Mouse (Mus musculus) thymus, postnatal 14 days (tissue): ENCODE data around the gene Thsd7a.

Experiments used
- DNase-seq: peaks from one replicate; pipeline ENCODE4 v3.0.0; 2021

Gene Thsd7a

DNA sequence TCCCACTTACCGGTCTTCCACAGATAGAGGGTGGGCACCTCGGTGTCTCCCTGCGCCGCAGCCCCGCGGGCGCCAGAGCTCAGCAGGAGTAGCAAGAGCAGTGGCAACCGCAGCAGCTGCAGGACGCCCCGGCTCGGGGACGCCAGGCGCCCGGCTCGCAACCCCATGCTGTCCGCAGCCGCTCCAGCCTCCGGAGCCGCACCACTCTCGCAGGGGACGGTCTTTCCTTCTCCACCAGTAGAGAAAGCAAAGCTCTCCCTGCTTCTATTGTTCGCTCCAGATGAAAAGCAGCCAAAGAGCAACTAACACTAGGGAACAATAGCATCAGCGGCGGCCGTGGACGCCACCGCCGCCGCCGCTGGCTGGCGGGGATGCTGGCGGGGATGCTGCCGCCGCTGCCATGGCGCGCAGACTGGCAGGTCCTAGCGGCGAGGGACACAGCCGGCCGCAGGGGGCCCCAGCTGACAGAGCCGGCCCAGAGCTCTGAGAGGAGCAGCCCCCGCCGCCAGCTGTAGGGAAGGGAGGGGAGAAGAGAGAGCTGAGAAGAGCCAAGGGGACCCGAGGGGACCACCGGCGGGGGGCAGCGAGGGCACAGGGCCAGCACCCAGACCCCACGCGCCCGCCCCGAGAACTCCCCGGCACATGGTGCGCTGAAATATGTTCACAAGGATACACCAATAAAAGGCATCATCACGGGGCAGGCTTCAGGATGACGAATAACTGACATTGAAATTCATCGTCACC, at the start of gene Thsd7a:
TSS of gene Thsd7a (minus strand) at position 624 of the 744 bp plus-strand sequence.
- no peak for DNase-seq

DNA sequence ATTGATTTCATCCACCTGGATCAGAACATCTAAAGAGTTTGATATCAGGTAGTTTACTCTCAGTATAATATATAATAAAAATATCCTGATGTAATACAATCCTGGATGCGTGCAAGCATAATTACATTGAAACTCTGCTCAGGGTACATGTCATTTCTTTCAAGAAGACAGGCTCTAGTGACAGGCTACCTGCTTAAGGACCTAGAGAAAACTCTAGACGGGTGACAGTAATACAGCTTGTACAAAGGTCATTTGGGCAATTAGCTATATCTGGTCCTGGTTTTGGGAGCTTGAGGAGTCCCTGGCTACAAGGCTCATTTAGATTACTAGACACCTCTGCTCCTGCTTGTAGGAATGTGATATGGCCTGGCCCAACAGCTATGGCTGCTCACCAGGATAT, 37.9 kb upstream of the Thsd7a start:
- DNase-seq: no peak

DNA sequence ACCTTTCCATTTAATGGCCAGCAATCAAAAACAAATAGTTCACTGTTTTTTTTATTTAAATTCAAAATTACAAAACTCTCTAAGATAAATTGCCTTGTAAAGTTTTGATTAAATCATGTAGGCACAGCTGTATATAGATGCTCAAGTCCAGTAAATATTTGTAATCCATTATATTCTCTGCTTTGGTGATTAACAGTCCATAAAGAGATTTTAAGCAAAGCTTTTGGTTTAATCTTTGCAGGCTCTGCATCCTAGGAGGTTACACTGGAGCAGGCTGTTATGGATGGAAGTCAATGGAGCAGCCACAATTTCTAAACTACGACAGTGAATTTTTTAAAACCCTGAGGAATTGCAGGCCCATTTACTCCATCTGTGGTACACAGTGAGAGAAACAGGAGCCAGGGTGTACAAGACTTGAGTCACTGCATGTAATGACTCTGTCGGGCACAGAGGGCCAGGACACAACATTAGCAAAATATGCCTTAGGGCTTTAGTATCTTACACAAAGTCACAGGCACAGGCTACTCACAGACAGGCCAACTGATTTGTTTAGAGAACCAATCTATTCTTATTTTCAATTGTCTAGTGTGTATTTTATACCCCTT, 37.3 kb upstream of the Thsd7a start:
- DNase-seq: no peak

DNA sequence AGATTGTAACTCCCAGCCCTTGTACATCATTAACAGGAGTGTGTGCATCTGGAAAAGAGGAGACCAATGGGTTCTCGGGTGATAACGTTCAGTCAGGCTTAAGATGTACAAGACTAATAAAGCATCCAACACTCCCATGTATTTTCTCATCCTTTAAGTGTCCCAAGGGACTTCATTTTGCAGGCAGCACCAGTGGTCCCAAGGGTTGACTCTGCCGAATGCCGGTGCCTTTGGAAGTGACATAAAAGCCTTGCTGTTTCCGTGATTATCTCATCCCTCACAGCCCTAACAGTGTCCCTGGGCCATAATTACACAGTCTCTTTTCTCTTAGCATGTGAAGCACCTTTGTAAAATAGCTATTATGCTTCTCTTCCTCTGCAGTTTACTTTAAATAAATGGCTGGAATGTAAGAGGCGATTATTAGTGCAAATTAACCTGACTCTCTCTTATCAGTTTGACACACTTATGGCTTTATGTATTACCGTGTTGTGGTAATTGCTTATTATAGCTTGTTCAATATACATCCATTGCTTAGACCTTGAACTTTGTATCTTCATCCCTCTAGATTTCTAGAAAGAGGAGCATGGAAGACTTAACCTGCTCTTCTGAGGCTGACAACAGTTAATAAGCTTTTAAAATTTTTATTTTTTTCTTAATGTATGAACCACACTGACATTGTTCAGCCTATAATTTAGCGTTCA, 35.9 kb upstream of the Thsd7a start:
- no peak for DNase-seq

DNA sequence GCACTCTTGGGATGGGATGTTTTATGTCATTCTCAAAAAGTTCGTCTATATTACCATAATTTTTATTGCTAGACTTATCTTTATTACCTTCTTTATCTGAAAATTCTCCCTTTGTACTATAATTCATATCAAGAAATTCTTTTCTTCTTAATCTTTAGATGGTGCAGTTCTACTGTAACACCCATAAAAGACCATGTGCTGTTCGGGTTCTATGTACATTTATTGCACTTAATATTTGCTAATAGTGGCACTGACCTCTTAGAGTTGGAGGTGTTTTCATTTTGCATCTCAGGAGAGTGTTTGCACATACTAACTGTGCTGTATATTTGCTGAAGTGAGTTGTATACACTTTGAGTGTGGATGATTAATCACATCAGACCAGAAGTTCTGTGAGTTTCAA, 23.6 kb upstream of the Thsd7a start:
- no peak for DNase-seq

DNA sequence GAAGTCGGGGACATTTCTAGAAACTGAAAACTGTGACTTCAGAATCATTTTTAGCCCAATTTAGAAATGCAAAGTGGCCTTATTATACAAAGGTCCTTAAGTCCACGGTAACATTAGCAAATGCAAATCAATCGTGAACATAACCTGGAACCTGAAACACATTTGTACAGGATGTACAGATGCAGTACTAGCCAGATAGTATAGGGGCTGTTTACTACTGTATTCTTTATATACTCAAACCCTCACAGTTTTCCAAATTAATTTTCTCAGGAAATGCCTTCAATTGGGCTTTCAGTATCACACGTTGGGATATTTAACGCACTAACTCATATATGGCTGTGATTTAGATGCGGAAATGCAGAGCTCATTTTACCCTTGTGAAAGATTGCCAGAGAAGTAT, 16.0 kb upstream of the Thsd7a start:
- DNase-seq: no peak

DNA sequence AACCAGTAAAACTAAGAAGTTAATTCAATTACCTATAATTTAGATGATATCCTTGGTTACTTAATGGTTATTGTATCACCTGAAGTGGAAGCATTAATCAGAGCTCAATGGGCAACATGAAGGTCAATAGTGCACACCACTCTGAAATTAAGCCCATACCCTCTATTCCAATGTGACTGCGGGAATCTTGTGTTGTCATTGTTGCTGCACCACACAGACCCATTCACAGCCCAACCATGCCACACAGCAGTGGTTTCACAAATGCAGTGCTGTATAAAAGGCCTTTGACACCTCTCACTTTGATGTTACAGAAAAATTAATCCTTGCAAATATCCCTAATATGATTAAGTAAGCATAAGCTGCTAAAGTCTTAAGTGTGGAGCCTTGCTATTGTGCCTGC, 15.4 kb upstream of the Thsd7a start:
- no peak for DNase-seq

DNA sequence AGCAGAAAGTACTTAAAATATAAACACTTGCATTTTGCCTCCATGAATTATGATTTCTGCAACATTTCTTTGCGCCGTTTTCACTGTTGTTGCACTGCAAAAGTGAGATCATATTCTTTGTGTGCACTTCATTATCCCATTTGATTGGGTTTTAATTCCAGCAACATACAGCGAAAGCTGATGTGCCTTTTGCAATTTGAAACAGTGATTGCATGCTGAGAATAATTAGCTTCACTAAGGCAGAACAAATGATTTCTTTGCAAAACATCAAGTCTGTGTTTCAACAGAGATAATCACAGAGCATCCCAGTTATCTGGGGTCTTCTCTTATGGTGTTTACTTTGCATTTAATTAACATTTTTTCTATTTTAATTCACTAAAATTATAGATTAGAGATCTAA, 14.6 kb upstream of the Thsd7a start:
- no peak for DNase-seq

DNA sequence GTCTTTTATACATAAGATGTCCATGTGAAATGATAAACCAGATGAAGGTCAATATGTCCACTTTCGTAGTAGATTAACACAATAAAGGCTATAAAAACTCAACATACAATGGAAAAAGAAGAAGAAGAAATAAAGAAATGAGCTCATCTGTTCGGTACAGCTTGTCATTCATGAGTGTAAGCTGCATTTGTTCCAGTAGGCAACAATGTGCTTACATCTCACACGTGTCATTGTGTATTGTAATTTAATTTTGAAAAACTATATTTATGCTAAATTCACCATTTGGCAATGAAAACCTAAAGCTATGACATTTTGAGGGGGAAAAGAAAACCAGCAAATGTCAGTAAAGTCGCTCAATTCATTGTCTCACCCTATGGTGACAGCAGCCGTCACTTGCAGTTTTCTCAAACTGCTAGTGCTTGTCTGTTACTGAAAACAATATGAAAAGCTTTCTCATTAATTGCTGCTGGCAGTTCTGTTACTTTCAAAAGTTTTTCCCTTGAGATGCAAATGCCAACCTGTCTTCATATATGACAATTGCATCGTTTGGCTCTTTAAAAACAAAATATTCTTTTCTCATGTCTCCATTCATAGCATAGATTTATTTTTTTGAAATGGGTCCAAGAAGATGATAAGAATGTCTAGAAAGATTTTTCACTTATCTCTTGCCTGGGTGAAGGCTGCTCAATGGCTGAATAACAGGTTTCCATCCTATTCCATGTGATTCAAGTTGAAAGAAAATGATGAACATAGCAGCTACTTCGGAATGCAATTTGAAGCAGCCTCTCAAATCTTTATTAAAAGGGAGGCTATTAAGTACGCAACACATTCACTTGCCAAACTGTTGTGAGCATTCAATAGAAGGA, 10.4 kb upstream of the Thsd7a start:
- DNase-seq: no peak

DNA sequence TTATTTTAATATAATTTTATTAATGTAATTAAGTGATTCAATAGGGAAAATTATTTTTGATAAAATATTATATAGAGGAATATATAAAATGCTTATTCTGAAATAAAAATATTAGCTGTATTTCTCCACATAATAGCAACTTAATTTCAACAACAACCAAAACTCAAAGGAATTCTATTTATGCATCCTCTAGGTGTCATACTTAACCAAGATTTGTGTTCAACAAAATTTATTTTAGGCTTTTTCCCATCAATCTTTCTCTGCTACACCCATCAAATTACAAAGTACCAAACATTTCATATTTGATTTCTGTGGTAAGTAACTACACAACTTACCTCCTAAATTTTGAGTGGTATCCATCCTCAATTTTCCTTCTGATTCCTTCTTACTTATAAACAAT, 3.1 kb upstream of the Thsd7a start:
- no peak for DNase-seq

DNA sequence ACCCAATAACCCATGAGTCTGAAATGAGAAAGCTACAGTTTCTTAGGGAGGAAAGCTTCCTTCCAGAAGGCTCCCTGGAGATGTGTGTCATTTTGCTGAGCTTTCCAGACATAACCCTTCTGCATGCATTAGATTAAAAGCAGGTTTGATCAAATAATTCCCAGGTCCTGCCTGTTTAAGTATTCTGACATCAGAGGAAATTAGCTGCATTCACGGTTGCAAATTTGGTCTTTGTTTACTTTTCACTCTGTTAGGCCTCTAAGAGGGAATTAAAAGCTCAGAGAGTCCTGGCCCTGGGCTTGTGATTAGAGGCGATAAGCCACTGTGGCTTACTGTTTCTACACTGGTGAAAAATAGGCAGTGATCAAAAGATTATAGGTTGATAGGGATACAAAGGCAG, 1.2 kb upstream of the Thsd7a start:
- no peak for DNase-seq

DNA sequence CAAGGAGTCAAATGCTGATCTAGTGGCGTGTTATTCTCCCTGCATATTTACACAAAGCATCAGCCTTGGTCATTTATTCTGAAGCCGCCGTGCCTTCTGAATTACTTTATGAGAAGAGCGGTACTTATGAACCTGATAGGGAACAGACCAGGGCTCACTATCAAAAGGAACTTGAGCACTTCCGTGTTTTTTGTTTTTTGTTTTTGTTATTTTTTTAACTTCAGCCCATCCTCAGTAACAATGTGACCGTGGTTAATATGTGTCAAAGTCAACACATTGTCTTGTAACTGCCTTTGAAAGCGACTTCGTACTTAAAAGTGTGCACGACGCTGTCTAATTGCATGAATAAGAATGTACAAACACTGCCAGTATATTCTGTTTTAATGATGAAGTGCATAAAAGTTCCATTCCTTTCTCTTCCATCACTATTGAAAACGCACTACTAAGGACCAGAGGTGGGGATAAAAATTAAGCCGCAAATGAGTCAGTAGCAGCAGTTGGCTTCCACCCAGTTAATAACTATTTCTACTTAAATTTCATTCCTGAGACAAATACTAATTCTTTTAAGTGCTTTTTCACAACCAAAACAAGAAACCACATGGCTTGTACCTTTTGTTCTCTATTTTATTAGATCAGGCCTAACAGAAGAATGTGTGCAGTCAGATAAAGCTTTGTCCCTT, 461 bp upstream of the Thsd7a start:
- no peak for DNase-seq

DNA sequence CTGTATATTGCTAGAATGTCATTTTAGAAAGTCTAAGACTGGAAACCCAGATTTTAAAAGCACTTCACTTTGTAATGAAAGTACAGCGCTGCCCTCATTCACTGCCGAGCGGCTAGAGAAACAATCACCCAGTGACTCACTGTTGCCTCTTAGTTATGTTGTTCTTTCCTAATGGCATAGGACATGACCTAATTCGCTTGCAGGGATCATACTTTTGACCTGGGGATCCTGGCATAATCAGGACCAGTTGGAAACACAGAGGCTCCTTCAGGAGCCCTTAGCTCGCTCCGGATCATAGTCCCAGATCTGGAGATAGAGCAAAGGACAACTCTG, 790 bp downstream of the Thsd7a start:
- no peak for DNase-seq

DNA sequence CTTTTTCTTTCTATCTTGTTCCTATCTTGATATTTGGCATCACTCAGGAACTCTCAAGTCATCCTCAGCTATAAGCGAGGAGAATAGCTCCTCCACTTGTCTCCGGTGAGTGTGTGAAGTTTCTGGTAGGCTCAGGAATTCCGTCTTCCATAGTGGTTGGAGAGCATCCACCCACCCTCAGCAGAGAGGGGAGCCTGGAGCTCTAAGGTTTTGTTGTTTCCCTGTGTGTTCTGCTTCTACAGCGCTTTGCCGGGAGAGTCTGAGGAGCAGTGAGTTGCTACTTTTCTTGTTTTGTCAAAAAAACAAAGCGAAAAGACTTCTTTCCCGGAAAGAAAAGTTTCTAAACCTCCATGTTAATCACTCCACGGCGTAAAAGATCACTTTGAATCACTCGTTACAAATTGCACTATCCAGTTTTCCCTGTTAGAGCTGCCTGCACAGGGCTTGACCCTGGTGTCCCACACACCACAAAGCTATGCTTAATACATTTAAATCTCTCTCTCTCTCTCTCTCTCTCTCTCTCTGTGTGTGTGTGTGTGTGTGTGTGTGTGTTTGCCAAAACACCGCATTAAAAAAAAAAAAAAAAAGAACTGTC, 1.3 kb downstream of the Thsd7a start:
- no peak for DNase-seq

DNA sequence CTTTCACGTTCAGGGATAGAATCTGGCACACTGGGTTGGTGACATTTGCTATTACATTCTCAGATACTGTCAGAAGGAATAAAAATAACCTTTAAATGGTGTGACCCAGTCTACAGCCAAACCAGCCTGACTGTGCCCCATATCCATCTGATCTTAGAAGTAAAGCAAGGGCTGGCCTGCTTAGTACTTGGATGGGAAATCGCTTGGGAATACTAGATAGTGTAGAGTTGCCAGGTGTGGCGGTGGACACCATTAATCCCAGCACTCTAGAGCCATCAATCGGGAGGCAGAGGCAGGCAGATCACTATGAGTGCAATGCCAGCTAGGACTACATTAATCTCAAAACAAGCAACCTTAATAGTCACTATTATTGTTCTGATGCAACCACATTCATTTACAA, 6.4 kb downstream of the Thsd7a start:
- no peak for DNase-seq

DNA sequence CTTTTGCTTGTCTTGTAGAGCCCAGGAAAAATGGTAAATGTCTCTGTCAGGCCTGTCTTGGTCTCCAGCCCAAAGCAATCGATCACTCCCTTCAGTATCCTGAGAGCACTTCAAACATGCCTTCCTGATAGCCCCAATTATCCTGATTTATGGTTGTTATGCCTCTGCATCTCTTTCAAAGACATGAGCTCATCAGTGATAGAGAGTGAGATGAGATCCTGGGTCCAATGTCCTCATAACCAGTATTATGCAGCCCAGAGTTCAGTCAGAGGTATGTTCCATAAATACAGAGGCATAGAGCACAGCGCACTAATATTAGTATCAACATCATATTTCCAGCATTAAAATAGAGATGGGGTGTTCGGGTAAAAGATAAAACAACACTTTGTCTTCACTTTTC, 15.3 kb downstream of the Thsd7a start:
- no peak for DNase-seq

DNA sequence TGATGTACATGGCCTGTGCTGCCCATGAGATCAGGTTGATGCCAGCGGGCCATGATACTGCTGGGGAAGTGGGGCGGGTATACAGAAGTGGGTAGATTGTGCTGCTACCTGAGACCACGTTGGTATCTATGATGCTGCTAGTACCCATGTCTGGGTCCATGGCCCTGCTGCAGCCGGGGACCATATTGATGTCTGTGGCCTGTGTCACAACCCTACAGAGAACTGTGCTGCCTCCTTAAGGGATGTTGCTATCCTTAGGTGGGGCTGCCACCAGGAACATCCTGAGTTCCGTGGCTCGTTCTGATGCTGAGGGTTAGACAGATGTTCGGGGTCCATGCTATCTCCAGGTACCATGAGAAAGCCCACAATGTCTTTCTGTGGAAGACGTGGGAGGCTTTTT, 33.1 kb downstream of the Thsd7a start:
- no peak for DNase-seq

DNA sequence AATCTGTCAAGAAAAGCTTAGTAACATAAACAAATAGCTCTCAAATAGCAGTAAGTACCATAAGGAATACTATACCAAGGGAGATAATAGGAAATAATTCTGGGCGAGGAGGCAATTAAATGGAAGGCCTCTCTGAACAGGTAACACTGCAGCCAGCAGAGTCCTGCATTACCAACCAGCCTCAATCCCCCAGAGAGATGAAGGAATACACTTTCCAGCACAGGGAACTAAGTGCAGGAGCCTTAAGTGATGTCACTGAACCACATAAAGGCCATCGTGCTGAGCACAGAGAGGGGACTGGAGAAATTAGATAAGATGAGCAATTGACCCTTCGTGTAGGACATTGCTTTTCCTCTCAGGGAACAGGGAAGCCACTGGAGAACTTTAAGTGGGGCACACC, 36.6 kb downstream of the Thsd7a start:
- no peak for DNase-seq

DNA sequence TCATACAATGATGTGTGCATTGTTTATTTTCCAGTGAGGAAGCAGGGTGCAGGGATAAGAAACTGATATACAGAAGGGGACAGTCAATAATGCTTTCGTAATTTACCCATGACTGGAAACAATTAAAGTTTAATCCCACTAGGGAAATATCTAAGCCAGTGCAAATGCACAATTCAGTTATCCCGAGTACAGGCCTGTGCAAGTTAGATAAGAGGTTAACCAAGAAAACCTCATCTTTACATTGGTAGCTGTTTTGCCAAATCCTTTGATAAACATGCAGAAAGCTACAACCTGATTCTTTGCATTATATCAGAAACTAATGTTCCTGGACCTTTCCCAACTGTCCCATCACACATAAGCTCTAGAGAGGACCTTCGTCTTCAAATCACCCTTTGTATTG, 46.3 kb downstream of the Thsd7a start:
- DNase-seq: no peak

DNA sequence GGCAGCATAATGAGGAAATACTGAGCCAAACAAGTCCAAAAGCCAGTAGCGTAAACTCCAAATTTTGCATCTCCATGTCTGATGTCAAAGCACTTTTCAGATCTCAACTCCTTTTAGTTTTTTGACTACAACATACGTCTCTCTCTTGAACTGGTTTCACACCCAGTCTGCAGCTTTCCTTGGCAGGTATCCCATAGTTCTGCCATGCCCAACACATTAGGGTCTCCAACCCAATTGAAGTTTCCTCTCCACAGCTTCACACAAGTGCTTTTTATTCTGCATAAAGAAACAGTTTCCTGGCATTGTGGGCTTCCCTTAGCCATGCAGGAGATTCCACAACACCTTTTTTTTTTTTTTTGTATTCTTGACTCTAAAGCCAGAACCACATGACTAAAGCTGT, 50.1 kb downstream of the Thsd7a start:
- no peak for DNase-seq

DNA sequence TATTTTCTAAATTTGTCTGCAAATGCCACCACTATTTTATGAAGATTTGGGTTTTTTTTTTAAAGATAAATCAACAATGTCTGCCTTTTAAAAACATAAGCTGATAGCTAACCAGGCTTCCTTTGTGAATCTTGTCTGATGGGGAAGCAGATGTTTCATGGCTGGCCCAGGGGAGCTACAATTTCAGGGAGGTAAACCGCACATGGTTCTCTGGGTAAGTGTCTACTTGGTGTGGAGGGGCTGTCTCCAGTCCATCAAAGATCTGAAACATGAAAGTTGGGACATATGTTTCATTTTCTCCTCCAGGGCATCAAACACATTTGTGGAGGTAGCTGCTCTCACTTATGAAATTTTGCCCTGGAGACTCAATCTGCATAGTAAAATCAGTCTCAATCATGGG, 55.5 kb downstream of the Thsd7a start:
- DNase-seq: no peak

DNA sequence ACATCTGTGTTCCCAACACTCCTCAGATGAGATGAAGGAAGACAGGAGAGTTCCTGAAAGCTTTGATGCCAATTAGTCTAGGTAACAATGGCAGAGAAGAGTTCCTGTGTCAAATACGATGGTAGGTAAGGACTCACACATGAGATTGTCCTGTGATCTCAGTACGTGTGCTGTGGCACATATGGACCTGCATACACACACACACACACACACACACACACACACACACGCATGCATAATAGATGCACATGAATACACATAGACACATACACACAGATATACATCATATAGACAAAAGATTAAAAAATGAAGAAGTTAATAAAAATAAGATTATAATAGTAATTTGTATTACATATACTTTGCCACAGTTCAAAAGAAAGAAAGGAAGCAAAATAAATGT, 56.0 kb downstream of the Thsd7a start:
- no peak for DNase-seq

DNA sequence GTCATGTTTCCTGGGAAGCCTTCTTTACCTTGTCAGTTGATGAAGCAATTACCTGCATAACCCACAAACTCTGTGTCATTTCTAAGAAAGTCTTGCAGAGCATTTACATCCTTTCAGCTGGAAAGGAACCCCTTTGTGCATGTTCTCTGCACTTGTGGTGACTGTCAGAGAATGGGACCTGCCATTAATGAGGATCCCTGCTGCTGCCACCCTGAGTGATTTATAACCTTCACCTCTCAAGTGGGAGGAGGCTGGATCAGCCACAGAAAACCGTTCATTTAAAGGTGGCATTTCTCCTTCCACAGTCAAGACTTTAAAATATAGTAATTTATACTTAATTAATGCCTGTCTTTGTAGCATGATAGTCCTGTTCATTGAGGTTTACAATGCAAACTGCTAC, 99.6 kb downstream of the Thsd7a start:
- no peak for DNase-seq
